Mouse (Mus musculus): ENCODE results near the gene Atf4. TPM values are rescaled to one million over a fixed set of nuclear protein-coding genes. Genes with fewer than 3 reads are reported as not detected.

Gene Atf4
- 316 TPM for total RNA-seq (2023)

GRCm38 (mm10) chr15:80254847-80255645 is at the start of gene Atf4:
Gene Atf4 (plus strand): TSS chr15:80255184.

GRCm38 (mm10) chr15:80233733-80234509 is 21.1 kb upstream of the Atf4 start, which contains the start of gene Mief1:
Gene Mief1 (plus strand): TSS chr15:80234018.

GRCm38 (mm10) chr15:80235535-80235934 is 19.4 kb upstream of the Atf4 start, which contains the start of gene AC140267.1:
Gene AC140267.1 (plus strand): TSS chr15:80235835.

GRCm38 (mm10) chr15:80263610-80264575 is 8.9 kb downstream of the Atf4 start, which contains the start of gene Rps19bp1:
Gene Rps19bp1 (minus strand): TSS chr15:80264315.

GRCm38 (mm10) chr15:80286851-80287415 is 31.9 kb downstream of the Atf4 start, which contains the start of gene Cacna1i:
Gene Cacna1i (plus strand): TSS chr15:80287238.

Other genes starting within 250 kb of the Atf4 start
- 1.3 TPM for gene Pdgfb, start 240.2 kb upstream of the Atf4 start, total RNA-seq (2023)
- not detected for gene Syngr1, start 163.8 kb upstream of the Atf4 start, total RNA-seq (2023)
- 1,483 TPM for gene Rpl3, start 163.3 kb upstream of the Atf4 start, total RNA-seq (2023)
- gene Tab1, start 122.1 kb upstream of the Atf4 start, total RNA-seq (2023): 21.7 TPM
- not detected for gene Mgat3, start 81.5 kb upstream of the Atf4 start, total RNA-seq (2023)
- 51.9 TPM for gene Mief1, start 21.2 kb upstream of the Atf4 start, total RNA-seq (2023)
- gene AC140267.1, start 19.3 kb upstream of the Atf4 start, total RNA-seq (2023): 15.0 TPM
- 29.9 TPM for gene Rps19bp1, start 9.1 kb downstream of the Atf4 start, total RNA-seq (2023)
- gene Cacna1i, start 32.1 kb downstream of the Atf4 start, total RNA-seq (2023): 3.0 TPM